Mouse (Mus musculus): ENCODE measurements at regions not wholly inside any gene's neighbourhood (a gene's known extent, or its start where the extent isn't known, plus 50 kb on each side); places are given as distances from the start of the nearest gene placed in this dataset.

GRCm38 (mm10) chr6:100973366-100974090 lies 140.1 kb downstream of the Ppp4r2 start:
- DNase-seq (ENCODE audit: low read depth, low spot score), result no peak

GRCm38 (mm10) chr6:100974716-100975115 lies 141.3 kb downstream of the Ppp4r2 start:
- DNase-seq (ENCODE audit: low read depth, low spot score), result no peak

GRCm38 (mm10) chr6:100975835-100976234 lies 142.4 kb downstream of the Ppp4r2 start:
- peak; percentile 57 for DNase-seq (ENCODE audit: low read depth, low spot score)

GRCm38 (mm10) chr6:100977201-100977691 lies 143.8 kb downstream of the Ppp4r2 start:
- DNase-seq (ENCODE audit: low read depth, low spot score), result no peak

GRCm38 (mm10) chr6:100978113-100978512 lies 144.7 kb downstream of the Ppp4r2 start:
- DNase-seq (ENCODE audit: low read depth, low spot score), result no peak

- no peak for DNase-seq (ENCODE audit: low read depth, low spot score)
These were observed 145.5 kb downstream of the Ppp4r2 start for GRCm38 (mm10) chr6:100978727-100979460.

- DNase-seq (ENCODE audit: low read depth, low spot score), result no peak
These were observed 146.7 kb downstream of the Ppp4r2 start for GRCm38 (mm10) chr6:100980156-100980555.

GRCm38 (mm10) chr6:100984861-100985260 lies 151.4 kb downstream of the Ppp4r2 start:
- no peak for DNase-seq (ENCODE audit: low read depth, low spot score)

- DNase-seq (ENCODE audit: low read depth, low spot score), result no peak
These were observed 152.0 kb downstream of the Ppp4r2 start for GRCm38 (mm10) chr6:100985334-100985937.

GRCm38 (mm10) chr6:100988521-100988920 lies 155.1 kb downstream of the Ppp4r2 start:
- DNase-seq (ENCODE audit: low read depth, low spot score), result no peak

GRCm38 (mm10) chr6:100993421-100993820 lies 160.0 kb downstream of the Ppp4r2 start:
- DNase-seq (ENCODE audit: low read depth, low spot score), result peak; percentile 39

- peak; percentile 53 for DNase-seq (ENCODE audit: low read depth, low spot score)
These were observed 162.6 kb downstream of the Ppp4r2 start for GRCm38 (mm10) chr6:100995874-100996560.

GRCm38 (mm10) chr6:100998285-100998684 lies 164.9 kb downstream of the Ppp4r2 start:
- DNase-seq (ENCODE audit: low read depth, low spot score), result no peak

- DNase-seq (ENCODE audit: low read depth, low spot score), result no peak
These were observed 170.5 kb downstream of the Ppp4r2 start for GRCm38 (mm10) chr6:101003901-101004300.

GRCm38 (mm10) chr6:101021650-101022049 lies 188.2 kb downstream of the Ppp4r2 start:
- no peak for DNase-seq (ENCODE audit: low read depth, low spot score)

- DNase-seq (ENCODE audit: low read depth, low spot score), result no peak
These were observed 192.4 kb downstream of the Ppp4r2 start for GRCm38 (mm10) chr6:101025816-101026215.

GRCm38 (mm10) chr6:101027462-101027861 lies 194.0 kb downstream of the Ppp4r2 start:
- DNase-seq (ENCODE audit: low read depth, low spot score), result peak; percentile 54

- DNase-seq (ENCODE audit: low read depth, low spot score), result no peak
These were observed 196.0 kb downstream of the Ppp4r2 start for GRCm38 (mm10) chr6:101029436-101029835.

GRCm38 (mm10) chr6:101030451-101031125 lies 197.2 kb downstream of the Ppp4r2 start:
- DNase-seq (ENCODE audit: low read depth, low spot score), result no peak

- DNase-seq (ENCODE audit: low read depth, low spot score), result no peak
These were observed 213.3 kb downstream of the Ppp4r2 start for GRCm38 (mm10) chr6:101046755-101047154.

- no peak for DNase-seq (ENCODE audit: low read depth, low spot score)
These were observed 213.8 kb downstream of the Ppp4r2 start for GRCm38 (mm10) chr6:101047195-101047594.

Data from mesoderm, embryonic 11.5 days (tissue).